23 mouse cellular contexts compared by ENCODE assay signal in the genomic region with DNA sequence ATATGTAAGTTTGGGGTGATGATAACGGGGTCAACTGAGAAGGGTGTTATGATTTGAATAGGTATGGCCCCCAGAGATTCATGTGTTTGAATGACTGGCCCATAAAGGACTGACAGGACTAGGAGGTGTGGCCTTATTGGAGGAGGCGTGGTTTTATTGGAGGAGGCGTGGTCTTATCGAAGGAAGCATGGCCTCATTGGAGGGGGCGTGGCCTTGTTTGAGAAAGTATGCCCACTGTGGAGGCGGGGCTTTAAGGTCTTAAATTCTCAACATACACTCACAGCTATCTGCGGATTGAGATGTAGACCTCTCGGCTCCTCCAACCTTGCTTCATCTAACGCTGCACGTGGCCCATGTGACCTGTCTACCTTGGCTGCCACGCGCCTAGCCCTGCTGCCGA.
DNase-seq lines count a peak whose midpoint lies in the region; ATAC-seq lines count a peak whose summit lies in the region.
"Had no signal": no experiment of that assay in that cellular context is flagged by ENCODE, and none has a peak within 500 bp of the region (broad histone marks: within the 10 kb centered on the region; RNA-seq: fewer than 3 reads in every experiment).

No protein-coding gene starts in this region.

- no peak overlapping the region for H3K9ac ChIP-seq in intestine, embryonic 15.5 days
- H3K9ac ChIP-seq: embryonic facial prominence, embryonic 12.5 days; forebrain, embryonic 12.5 days; heart, embryonic 15.5 days; hindbrain, embryonic 14.5 days; limb, embryonic 12.5 days; liver, embryonic 14.5 days had no signal

- H3K4me1 ChIP-seq in intestine, embryonic 15.5 days (replicated peaks): no peaks in the 10 kb centered on the region
- H3K4me1 ChIP-seq: forebrain, embryonic 12.5 days; heart, embryonic 15.5 days had no signal

- no peak overlapping the region for H3K27ac ChIP-seq in intestine, embryonic 15.5 days
- H3K27ac ChIP-seq: embryonic facial prominence, embryonic 12.5 days; forebrain, embryonic 12.5 days; heart, embryonic 15.5 days; hindbrain, embryonic 14.5 days; limb, embryonic 12.5 days; liver, embryonic 14.5 days; macrophage had no signal

- H3K4me3 ChIP-seq in intestine, embryonic 15.5 days (replicated peaks): no peak overlapping the region
- H3K4me3 ChIP-seq: embryonic facial prominence, embryonic 12.5 days; erythroblast, embryonic 14.5 days; forebrain, embryonic 12.5 days; heart, embryonic 15.5 days; limb, embryonic 12.5 days had no signal

- ATAC-seq in intestine, embryonic 15.5 days: no peak

- no peaks in the 10 kb centered on the region for H3K9me3 ChIP-seq in intestine, embryonic 15.5 days
- H3K9me3 ChIP-seq: embryonic facial prominence, embryonic 12.5 days; forebrain, embryonic 12.5 days; heart, embryonic 15.5 days; limb, embryonic 12.5 days had no signal

- DNase-seq in embryo, embryonic 11 days: peak; percentile 25
- DNase-seq in embryo, embryonic 9.5 days (ENCODE audit: extremely low spot score): no peak
- DNase-seq in testis, postnatal 14 days (ENCODE audit: low spot score): peak; percentile 31
- DNase-seq in testis, postnatal 10 days (ENCODE audit: low spot score): no peak
- peak; percentile 12 for DNase-seq in c-Kit-positive CD71-positive TER-119-positive erythroid progenitor cells, embryonic 14.5 days (ENCODE audit: low spot score)
- no peak for DNase-seq in urinary bladder, postnatal 25 days (ENCODE audit: low spot score)
- no peak for DNase-seq in adrenal gland, postnatal 10 days
- DNase-seq: cerebellum, adult 2 months; cerebellum, postnatal 25 days; gastrocnemius, postnatal 36 days; heart, postnatal 36 days; kidney, adult 18-20 months; kidney, postnatal 4 days had no signal

- H3K4me2 ChIP-seq in intestine, embryonic 15.5 days (replicated peaks): no peak overlapping the region
- H3K4me2 ChIP-seq: embryonic facial prominence, embryonic 12.5 days; forebrain, embryonic 12.5 days; heart, embryonic 15.5 days; hindbrain, embryonic 14.5 days; limb, embryonic 12.5 days; midbrain, embryonic 11.5 days had no signal

- H3K36me3 ChIP-seq in intestine, embryonic 15.5 days: no peaks in the 10 kb centered on the region
- H3K36me3 ChIP-seq: embryonic facial prominence, embryonic 12.5 days; forebrain, embryonic 12.5 days; heart, embryonic 15.5 days; limb, embryonic 12.5 days had no signal

- WGBS in intestine, embryonic 15.5 days: 43% methylated on average over 13 of the region's 13 CpGs

- no peaks in the 10 kb centered on the region for H3K27me3 ChIP-seq in intestine, embryonic 15.5 days (replicated peaks)
- H3K27me3 ChIP-seq: embryonic facial prominence, embryonic 12.5 days; forebrain, embryonic 12.5 days; heart, embryonic 15.5 days; limb, embryonic 12.5 days had no signal

Comparison
In these comparisons a context has a peak if more than half of its experiments do, and no peak if none do; other contexts are left out.
1. DNase-seq: peak in embryo, embryonic 11 days (single experiment), testis, postnatal 14 days (single experiment) and c-Kit-positive CD71-positive TER-119-positive erythroid progenitor cells, embryonic 14.5 days (single experiment); none in embryo, embryonic 9.5 days (single experiment), testis, postnatal 10 days (single experiment), urinary bladder, postnatal 25 days (single experiment) and adrenal gland, postnatal 10 days (single experiment).